Mouse (Mus musculus) cerebellum, postnatal 10 days (tissue): ENCODE measurements around the gene Ndufs8.
A peak's percentile ranks its signal among the peaks of the same experiment; 100 is the strongest.

Source experiments
- DNase-seq, 2 experiments: peaks; one replicate each; pipeline ENCODE4 v3.0.0; 2021; ENCODE audit warnings: mixed read lengths in 2 of 2

The Ndufs8 gene

DNA sequence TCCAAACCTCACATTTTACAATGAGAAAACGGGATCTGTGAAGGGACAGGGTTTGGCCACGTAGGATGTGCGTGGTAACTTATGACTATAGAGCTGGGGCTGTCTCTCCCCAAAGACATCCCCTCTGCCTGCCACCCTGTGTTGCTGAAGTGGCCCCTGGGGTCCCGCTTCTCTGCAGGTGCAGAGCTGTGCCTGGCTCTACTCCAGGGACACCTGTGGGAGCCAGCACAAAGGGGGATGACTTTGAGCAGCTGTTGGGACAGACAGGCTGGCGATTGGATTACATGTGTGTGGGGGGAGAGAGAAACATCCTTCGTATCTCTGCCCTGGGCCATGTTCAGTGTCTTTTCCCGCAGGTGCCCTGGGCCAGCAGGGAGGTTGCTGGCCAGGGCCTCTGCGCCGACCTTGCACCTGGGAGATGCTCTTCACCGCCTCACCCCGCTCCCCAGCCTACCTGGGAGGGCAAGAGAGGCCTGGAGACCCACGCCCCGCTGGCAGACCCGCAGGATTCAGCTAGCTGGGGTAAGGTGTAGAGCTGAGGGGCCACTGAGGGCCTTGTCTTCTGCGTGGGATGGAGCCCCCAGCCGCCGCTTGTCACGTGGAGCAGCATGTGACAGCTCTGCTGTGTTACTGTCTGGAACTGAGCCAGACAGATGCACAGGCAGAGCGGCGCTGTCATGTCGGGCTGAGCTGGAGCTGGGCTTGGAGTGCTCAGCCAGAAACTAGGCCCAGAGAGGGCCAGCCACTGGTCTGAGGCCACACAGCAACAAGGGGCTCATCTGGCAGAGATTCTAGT lies 17.9 kb upstream of the Ndufs8 start:
- no peak for DNase-seq

DNA sequence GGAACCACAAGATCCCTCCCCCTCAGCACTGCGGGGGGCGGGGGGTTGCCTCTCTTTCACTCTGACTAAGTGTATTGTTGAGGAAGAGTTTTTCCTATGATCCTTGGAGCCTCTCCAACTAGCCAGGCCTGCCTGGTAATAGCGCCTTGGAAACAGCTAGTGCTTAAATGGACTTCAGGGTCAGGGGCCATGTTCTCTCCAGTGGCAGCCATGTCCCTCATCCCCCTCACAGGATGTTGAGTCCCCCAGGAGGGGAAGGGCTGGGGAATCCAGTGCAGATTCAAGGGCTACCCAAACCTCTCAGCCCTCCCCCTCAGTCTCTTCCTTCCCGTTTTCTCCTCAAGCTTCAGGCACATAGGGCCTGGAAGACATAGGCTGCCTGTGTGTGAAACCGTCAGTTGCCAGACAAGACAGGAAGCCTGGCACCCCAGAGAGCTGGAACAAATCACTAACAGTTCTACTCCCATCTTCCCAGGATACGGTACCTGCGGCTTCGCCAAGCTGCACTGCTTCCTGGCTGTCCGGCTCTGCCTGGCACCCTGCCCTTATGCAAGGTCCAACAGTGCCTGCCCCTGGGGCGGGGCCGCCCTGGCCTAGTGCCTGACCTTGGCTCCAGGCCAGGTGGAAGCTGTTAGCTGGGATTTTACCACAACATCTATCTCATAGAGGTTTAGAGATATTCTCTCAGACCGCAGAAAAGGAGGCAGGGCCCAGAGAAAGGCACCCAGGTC lies 16.8 kb upstream of the Ndufs8 start, which contains the start of gene Aldh3b1:
TSS of gene Aldh3b1 (minus strand) at position 598 of the 731 bp plus-strand sequence.
- peak; percentile 87 to 91 for DNase-seq

DNA sequence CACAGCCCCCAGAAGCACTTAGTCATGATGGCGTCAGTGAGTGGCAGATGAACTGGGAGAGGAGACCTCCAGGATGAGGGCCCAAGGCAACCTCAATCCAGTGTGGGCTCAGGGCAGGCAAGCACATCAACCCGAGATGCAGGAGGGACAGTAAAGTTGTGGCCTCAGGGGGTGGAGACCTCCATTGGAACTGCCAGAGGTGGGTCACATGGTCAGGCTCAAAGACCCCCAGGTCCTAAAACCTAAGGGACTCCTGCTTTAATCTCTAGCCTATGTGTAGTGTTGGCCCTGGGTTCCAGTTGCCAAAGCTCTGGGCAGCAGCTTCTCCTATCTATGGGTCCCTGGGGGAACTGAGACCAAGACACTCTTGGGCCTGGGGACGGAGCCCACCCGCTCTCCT lies 16.2 kb upstream of the Ndufs8 start:
- DNase-seq = no peak

DNA sequence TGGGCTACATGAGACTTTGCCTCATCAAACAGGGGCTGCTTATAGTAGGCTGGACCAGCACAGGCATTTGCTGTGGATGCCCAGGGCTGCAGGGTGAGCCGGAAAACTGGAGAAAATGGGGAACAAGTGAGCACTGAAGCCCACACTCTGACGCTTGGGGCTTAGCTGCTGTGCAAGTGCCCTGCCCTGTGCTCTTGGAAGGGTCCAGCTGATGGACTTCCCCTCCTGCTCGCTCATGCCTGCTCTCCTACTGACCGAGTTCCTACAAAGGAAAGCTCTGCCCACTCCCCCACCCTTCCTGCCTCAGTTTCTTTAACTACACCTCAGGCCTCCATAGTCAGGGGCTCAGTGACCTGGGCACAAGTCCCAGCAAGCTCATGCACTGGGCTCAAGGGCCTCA lies 15.4 kb upstream of the Ndufs8 start:
- DNase-seq = no peak

DNA sequence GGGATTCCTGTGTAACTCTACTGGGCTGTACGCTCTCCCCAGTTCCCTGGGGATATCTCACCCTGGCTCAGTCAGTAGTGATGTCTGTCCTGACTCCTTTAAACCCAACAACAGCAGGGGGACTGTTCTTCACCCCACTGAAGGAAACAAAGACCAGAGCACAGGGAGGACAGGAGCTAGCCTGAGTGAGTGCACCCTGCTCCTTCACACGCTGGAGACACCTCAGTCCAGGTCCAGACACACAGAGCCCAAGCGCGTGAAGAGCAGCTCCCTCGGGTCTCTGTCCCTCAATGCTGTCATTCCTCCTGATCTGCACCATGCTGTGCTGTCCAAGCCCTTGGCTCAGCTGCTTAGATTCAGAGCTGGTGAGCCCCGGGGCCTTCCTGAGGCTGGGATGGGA lies 14.1 kb upstream of the Ndufs8 start:
- no peak for DNase-seq

DNA sequence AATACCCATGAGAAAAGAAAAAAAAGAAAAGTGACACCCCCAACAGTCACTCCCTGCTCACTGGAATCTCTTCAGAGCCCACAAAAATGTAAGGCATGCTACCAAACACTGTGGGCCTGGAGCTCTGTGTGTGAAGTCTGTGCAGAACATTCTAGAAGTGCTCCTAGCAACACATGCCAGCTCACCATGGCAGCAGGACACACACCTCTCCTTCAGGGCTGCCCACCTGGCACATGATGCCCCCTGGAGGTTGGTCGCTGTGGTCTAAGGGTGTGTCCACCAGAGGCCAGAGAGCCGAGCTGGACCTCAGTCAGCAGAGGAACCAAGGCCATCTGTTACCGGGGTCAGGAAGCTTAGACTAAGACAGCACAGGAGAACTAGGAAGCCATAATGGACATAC lies 13.7 kb upstream of the Ndufs8 start:
- DNase-seq = peak in 1 of 2 experiments; percentile 46

DNA sequence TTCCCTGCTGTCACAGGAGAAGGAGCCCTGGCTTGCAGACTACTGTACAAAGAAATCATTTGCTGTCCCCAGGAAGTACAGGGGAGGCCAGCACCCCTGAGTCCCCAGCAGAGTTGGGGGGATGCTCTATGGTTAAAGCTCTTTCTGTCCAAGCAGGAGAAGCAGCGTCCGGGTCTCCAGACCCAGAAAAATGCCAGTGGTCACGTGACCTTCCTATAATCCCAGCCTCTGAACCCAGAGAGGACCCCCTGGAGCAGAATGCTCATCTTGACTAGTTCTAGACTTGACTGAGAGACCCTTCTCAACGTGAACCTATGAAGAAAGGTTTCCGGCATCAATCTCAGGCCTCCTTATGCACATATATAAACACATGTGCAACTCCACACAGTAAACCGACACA lies 13.3 kb upstream of the Ndufs8 start:
- no peak for DNase-seq

DNA sequence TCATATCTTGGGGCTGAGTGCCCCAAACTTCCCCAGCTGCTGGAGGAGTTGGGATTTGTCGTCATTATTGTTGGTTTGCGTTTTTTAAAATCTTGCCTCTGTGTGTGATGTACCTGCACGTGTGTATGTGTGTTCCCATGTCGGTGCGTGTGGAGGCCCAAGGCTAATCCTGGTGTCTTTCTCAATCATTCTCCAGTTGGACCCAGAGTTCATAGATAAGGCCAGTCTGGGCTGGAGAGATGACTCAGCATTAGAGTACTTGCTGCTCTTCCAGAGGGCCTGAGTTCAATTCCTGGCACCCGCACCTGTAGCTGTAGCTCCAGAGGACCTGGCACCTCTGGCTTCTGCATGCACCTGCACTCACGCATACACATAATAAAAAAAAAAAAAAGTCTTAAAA lies 12.3 kb upstream of the Ndufs8 start:
- DNase-seq = no peak

DNA sequence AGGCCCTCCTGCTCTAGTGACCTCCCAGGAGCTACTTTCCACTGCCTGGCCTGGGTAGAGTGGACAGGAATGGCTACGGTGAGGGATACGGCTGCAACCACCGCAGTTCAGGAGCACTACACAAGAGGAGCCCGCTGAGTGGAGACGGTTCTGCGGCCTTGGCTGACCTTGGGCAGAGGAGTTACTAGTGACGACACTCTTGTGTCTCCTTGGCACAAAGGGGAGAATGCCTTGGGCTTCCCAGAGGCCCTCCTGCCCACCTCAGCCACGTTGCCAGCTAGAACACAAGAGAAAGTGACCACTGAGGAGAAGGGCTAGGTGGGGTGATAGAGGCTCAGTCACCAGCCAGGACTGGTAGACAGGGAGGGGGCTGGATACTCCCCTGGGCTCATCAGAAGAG lies 11.6 kb upstream of the Ndufs8 start:
- no peak for DNase-seq

DNA sequence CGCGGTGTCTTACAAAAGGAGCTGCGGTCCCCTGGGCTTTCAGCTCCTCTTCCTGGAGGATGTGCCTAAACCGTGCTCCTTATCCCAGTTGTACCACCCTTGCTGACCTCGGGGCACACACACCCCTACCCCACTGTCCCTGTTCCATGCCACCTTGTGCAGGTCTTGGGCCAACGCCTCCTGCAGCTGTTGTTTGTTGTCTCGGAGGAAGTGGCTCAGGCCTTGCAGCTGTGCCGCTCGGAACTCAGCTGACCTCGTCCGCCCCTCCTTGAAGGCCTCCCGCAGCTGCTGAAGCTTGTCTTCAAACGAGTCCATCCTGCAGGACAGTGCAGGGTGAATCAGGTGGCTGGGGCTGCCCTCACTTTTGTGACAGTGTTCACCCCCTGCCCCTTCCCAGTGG lies 11.0 kb upstream of the Ndufs8 start:
- no peak for DNase-seq

DNA sequence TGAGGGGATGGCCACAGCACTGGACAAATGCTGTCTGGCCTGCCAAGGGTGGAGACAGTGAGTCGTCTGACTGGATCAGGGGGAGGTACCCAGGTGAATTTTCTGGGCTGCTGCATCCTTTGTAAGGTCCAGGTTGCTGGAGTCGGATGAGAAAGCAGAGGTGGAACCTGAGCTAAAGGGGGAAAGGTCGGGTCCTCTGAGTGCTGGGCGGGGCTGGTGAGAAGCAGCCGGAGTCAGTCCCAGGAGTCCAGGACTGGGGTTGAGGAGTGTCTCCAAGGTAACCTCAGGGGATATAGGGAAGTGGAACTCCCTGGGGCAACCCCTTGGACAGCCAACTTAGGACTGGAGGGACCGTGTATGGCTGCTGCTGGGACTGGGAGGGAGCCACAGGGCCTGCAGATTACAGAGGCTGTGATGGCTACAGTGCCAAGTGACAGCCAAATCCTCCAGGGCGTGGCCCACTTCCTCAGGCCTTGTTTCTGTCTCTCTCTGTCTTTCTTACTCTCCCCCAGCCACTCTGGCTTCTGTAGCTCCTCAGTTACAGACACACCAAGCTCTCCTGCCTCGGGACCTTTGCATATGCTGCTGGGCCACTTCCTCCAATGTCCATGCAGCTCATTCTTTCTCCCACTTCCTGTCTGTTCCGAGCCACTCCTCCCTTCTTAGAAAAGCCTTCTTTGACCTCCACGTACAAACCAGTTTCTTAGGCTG lies 10.2 kb upstream of the Ndufs8 start:
- DNase-seq = no peak

DNA sequence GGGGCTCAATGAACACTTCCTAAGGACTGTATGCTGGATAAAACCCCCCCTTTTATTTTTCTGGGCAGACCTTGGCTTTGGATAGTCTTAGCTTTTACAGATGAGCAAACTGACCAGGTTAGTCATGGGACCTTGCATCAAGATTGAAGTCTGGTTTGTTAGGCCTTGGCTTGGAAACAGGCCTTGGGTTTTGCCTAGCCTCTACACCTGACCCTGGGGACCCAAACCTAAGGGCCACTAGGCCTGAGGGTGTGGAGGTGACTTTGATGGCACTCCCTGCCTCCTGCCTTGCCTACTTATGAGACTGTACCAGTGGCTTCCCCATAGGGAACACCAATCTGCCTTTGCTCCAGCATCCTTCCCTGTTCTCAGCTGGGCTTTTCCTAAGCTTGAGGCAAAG lies 7.4 kb upstream of the Ndufs8 start:
- DNase-seq = no peak

DNA sequence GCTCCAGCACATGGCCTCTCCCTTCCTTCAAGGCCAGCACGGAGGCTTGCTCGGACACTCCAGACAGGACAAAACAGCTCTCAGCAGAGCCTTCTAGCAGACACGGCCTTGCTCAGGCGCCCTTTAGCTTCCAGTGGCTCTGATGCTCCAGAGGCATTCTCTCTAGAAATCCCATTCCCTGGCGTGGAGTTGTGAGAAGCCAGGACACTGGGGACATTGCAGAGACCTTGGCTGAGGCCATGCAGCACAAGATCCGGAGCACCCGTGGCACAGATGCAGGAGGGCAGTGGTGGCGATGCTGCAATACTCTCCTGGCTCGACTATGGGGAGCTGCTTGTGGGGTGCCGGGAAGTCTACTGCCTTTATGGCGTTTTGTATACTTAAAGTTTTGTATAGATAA lies 4.2 kb upstream of the Ndufs8 start:
- DNase-seq = no peak

DNA sequence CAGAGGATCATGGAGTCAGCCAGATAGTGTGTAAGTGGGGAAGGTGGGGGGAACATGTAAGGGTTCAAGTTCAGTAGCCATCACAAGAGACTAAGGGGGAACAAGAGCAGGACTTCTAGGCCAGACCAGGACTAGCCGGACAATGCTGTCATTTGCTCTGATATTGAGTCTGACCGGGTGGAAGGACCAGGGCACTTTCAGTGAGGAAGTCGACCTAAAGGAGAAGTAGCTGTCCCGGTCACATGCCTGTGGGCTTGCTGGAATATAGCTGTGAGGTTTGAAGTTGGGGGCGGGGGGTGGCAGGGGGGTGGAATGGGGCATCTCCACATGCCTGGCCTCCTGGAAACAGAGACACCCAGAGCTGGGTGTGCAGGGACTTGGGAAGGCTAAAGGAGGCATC lies 2.0 kb upstream of the Ndufs8 start:
- no peak for DNase-seq

DNA sequence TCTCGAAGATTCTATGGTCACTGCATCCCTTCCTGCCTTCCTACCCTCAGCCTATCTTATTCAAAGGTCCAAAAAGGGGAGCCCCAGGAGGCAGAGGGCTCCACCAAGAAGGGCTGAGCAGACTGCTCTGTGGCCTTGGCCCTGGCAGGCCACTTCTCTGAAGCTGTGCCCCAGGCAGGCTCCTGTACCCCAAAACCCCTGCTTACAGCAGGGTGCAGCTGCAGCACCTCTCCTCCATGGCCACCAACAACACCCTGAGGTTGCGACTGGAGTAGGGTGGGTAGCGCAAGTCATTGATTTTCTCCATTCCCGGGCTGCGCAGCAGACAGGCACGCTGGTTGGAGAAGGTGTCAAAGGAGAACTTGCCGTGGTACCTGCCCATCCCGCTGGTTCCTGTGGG lies 1.1 kb upstream of the Ndufs8 start:
- no peak for DNase-seq

DNA sequence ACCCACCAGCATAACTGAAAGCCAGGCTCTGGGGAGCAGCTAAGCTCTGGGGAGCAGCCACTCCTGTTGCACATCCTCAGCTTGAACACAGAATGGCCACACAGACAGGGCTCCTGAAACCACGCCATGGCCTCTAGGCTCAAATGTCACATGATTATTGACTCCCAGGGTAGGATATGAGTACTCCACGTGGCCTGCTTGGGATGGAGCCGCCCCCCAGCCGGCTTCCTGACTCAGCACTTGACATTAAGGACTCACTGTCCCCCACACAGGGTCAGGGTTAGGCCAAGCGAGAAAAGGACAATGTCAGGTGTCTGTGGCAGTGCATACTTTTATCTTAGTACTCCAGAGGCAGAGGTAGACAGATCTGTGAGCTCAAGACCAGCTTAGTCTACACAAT lies 2.4 kb downstream of the Ndufs8 start:
- DNase-seq = no peak

DNA sequence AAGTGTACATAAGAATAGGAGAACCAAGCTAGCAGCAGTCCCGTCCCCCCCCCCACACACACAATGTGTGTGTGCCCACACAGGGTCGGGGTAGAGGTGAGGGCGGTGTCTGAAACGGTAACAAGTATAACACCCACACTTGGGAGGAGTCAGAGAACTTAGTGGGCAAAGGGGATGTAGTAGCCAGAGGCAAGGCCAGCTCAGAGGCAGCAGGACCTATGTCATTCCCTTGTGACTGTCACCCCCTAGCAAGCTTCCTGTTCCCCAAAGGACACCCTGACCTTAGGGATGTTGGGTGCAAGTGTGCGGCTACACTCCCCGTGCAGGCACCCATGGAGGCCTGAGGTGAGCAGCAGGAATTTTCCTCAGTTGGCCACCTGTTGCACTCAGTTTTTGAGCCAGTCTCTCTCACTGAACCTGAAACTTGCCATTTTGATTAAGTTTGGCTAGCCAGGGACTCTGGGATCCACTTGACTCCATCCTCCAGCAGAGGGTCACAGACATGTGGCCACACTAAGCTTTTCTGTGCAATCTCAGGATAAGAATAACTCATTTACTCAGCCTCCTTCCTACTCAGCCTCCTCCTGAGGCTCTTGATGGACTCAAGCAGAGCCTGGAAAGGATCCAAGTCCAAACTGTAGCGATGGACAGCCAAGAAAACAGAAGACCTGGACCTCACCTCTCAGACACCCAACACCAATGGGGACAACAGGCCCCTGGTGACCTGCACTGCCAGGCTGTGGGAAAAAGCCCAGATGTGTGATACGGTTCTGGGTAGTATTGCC lies 4.5 kb downstream of the Ndufs8 start:
- DNase-seq = no peak

DNA sequence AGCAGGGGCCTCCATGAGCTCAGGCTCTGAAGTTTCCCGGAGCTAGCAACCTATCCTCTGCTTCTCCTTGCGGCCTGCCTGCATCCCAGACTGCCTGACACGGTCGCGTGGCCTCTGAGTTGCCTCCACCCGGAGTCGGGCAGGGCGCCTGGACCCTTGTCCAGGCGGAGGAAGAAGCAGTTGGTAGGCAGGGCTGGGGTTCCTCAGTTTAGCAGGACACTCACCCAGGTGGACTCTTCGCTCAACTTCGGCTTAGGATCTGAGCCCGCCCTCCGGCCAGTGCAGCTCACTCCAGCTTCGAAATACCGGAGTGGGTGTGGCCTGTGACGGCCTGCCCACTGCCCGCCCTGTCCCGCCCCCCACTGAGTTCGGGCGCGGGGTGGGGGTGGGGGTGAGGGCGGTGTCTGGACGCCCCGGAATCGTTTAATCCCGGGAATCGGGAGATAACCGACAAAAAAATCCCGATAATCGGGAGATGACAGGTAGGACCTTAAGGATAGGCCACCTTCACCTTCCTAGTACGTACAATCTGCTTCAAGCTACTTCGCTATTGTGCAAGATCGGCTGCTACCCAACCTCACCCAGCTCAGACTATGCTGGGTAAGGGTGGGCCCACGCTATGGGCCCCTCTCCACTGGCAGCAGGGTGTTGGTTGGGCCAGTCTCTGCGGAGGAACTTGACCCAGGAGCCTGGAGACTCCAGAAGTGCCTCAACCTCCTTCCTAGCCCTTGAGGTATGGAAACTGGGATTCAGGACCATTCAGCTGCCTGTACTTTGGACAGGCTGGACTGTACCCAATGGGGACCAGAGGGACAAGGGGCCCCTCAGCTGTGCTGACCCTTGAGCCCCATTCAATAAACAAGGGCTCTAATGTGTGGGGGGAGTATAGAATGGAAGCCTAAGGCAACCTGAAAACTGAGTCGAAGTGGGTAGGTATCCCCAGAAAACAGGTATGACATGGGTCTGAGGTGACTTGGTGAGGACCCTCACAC lies 5.5 kb downstream of the Ndufs8 start, which contains the start of gene Tcirg1:
TSS of gene Tcirg1 (minus strand) at position 339 of the 992 bp plus-strand sequence.
- peak; percentile 61 to 70 for DNase-seq

DNA sequence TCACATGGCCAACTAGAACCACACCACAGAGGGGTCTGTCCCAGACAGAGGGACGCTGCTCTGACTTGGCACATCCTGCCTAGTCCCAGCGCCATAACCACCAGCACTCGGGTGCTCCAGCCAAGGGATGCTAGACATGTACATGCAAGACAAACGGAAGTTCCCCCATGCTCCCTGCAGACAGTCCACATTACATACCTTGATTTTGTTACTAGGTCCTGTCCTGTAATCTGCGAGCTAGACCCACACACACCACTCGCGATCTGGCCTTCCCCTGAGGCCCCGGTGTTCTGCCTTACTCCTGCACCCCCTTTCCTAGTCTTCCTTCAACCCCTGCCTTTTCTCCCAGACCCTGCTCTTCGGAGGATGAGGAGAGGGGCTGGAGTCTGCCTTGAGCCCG lies 6.2 kb downstream of the Ndufs8 start:
- DNase-seq = no peak

DNA sequence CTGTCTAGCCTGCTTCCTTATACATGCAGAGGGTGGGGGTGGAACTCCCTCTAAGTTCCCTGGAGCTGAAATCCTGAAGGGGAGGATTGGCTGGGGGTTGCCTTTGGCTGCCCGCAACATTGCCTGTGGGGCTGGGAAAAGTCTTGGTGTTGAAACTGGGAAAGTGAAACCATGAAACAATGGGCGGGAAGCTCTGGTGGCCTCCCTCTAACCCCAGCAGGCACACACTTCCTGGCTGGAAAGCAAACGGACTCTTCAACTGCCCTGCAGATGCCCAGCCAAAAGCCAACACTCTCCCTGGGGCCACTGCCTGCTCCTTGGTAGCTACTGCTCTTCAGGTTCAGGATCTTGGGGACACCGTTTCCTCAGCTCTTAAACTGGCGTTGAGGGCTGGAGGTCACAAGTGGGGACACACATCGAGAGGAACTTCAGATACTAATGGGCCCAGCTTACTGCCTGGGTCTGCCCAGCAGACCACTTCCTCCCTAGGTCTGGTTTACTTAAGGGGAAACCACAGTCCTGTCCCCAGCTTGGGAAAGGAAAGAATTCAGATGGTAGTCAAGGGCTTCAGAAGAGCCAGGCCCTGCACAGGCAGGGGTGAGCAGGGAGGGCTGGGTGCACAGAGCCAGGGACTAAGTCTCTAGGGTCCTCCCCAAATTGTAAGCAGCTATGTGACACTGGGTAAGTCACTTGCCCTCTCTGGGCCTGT lies 7.2 kb downstream of the Ndufs8 start:
- no peak for DNase-seq

DNA sequence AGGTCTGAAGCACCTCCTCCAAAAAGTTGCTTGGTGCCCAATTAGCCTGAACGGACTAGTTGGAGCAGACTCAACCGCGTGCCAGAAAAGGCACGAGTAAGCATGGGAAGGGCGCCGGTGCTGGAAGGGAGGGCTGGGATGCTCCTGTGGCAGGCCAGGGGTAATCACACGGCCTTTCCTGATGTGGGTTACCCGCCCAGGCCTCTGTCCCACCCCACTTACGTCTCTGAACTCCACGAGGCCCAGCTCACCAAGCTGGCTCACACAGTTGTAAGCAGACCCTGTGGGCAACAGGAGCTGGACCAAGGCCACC lies 8.3 kb downstream of the Ndufs8 start:
- DNase-seq = no peak
